Mouse (Mus musculus) liver, embryonic 14.5 days (tissue): ENCODE measurements around the gene Agap1.

Experiments
- CTCF ChIP-seq: IDR thresholded peaks from 2 replicates; pipeline ENCODE4 v1.5.1; 2016; ENCODE audit warnings: antibody characterized with exemption, low read depth, control low read depth
- EP300 ChIP-seq: IDR thresholded peaks from 2 replicates; pipeline ENCODE4 v1.6.1; 2016; ENCODE audit warnings: antibody characterized with exemption, low read depth

- TF ChIP-seq CTCF, result no peak
- TF ChIP-seq EP300, result no peak
Measured at GRCm38 (mm10) chr1:89521935-89522535, 67.4 kb downstream of the Agap1 start.
